Mouse (Mus musculus) embryonic fibroblast, embryonic 13.5 days (primary cell): ENCODE data around the gene Scfd2. TPM values are rescaled to one million over a fixed set of nuclear protein-coding genes. Genes with fewer than 3 reads are reported as not detected.
A peak's percentile ranks its signal among the peaks of the same experiment; 100 is the strongest.

Experiments used
- H3K27ac ChIP-seq: 2 replicates; pipeline ENCODE4 v1.5.1; 2012; ENCODE audit warnings: low read length, control low read depth, inconsistent platforms; ENCODE audit not compliant: insufficient read depth
- H3K4me1 ChIP-seq: 2 replicates; pipeline ENCODE4 v1.6.1; 2011; ENCODE audit warnings: low read length; ENCODE audit not compliant: control insufficient read depth, insufficient read depth
- H3K4me3 ChIP-seq: 2 replicates; pipeline ENCODE4 v1.5.1; 2011; ENCODE audit warnings: mild to moderate bottlenecking, control low read depth, low read length; ENCODE audit not compliant: insufficient read depth
- CTCF ChIP-seq: IDR thresholded peaks from 2 replicates; pipeline ENCODE4 v1.5.1; 2011; ENCODE audit warnings: mild to moderate bottlenecking, control low read depth, low read length, moderate library complexity, borderline replicate concordance; ENCODE audit not compliant: insufficient read depth
- POLR2A ChIP-seq: IDR thresholded peaks from 2 replicates; pipeline ENCODE4 v1.6.1; 2011; ENCODE audit warnings: low read depth, mild to moderate bottlenecking, control low read depth, low read length, moderate library complexity
- polyA plus RNA-seq: library from polyadenylated mRNA; stranded (reverse); fragments of >200 nt; gene quantifications from 2 replicates; pipeline ENCODE4 v1.2.4, GENCODE M21; 2011; ENCODE audit warnings: low read depth; ENCODE audit not compliant: missing spikeins, insufficient read length

The Scfd2 gene
- polyA plus RNA-seq, 1 experiment: 11.4 TPM

DNA sequence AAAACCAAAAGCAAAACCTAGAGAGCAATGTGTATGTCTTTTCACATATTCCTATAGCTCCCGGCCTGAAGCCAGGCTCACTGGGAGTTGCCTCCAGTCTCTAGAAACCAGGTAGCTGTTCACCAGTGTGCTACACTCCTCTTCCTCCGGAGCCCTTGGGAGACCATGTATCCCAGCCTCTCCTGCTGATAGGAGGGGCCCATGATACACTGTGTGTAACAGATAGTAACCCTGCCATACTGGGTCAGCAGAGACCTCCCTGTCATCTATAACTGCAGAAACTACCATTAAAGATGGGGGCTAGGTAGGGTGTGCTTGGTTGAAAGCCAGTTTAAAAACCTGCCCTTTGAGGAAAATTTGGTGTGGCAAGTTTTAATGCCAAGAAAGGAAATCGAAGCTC, 214.4 kb downstream of the Scfd2 start:
- H3K27ac ChIP-seq: no peak overlapping the region
- H3K4me1 ChIP-seq: no peaks in the 10 kb centered on the region; the same call in 1 of the 2 replicates
- TF ChIP-seq CTCF (no peak), POLR2A (no peak)
- H3K4me3 ChIP-seq: no peak overlapping the region

DNA sequence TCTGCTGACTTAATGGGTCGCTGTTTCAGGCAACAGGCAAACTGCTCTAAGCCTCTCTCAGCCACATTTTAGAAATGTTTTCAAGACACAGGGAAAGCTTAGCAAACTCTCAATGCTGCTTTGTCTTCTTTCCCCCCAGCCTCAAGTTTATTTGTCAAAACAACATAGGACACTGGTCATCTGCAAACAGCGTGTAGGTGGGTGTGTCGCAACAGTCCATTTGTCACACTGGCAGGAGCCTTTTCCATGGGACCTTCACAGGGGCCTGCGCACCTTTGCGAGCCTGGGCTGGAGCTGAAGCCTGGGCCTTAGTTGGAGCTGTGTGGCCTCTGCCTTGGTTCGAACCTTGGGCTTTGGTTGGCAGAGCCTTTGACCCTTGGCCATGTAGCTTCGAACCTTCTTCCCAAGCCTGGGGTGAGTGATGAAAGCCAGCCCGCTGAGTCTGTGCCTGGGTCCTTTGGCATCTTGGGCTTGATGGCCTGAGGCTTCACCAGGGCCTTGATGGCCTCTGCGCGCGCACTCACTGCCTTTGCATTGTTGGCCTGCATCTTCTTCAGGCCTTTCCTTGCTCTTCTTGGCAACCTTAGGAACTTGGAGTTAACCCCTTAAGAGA, 215.1 kb downstream of the Scfd2 start:
- Histone ChIP-seq H3K4me3 (no peak overlapping the region), H3K27ac (0 out of 2 replicates have a peak overlapping the region, but pooled peaks have one; percentile 9), H3K4me1 (no peaks in the 10 kb centered on the region; the same call in 1 of the 2 replicates)
- TF ChIP-seq POLR2A (no peak), CTCF (no peak)

GRCm38 (mm10) chr5:74315471-74316245, 215.9 kb downstream of the Scfd2 start:
- TF ChIP-seq CTCF (no peak), POLR2A (no peak)
- Histone ChIP-seq H3K4me1 (no peaks in the 10 kb centered on the region; the same call in 1 of the 2 replicates), H3K27ac (0 out of 2 replicates have a peak overlapping the region, but pooled peaks have one; percentile 9), H3K4me3 (no peak overlapping the region)

DNA sequence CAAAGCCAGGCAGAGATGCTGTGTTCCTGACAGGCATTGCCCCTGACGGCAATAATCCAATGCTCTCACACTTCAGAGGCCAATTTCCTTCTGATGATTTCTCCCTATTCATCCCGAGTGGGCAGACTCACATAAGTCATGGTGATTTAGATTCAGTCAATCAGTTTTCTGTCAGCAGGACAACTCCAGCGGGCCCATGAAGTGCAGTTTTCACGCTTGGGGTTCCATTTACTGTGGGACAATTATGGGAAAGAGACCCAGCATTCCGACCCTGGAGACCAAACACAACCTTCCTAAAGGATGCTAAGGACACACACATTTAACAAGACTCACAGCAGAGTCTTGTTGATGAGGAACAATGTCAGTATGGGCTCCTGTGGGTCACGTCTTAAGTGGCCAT, 217.1 kb downstream of the Scfd2 start:
- H3K27ac ChIP-seq: no peak overlapping the region
- H3K4me1 ChIP-seq: no peaks in the 10 kb centered on the region; the same call in 1 of the 2 replicates
- H3K4me3 ChIP-seq: no peak overlapping the region
- TF ChIP-seq POLR2A (no peak), CTCF (no peak)

DNA sequence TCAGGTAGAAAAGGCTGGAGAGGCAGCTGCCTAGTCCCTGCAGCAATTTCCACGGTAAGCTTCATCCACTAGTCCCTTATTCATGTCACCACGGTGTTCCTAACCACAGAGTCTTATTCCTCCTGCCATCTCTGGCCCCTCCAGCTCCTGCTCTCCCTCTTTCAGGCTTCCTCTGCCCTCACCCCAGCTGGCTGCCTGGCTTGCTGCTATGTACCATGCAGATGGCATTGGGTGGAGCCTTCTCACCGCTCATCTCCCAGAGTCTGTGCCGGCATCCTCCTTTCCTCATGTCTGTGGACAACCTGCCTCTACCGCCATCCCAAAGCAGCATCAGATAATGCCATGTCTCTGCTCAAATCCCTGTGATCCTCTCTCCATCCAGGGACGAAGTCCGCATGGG, 218.0 kb downstream of the Scfd2 start:
- no peaks in the 10 kb centered on the region; the same call in 1 of the 2 replicates for H3K4me1 ChIP-seq
- no peak overlapping the region for H3K27ac ChIP-seq
- H3K4me3 ChIP-seq: no peak overlapping the region
- no peak for TF ChIP-seq POLR2A
- TF ChIP-seq CTCF: no peak

DNA sequence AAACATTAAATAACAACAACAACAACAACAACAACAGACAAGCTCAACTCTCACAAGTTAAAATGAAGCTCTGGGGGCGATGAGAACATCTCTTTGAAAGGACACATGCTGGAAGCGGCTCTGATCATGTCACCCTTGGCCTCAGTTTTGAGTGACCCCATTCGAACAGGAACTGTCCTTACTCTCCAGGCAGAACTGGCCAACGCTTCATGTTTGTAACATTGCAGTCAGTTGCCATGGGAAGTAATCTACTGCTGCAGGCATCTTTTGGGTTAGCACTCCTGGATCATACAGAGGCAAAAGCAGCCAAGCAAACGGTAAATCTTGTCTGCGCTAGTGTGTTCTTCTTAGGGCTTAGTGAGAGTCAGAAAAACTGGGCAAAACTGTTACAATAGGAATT, 219.7 kb downstream of the Scfd2 start:
- Histone ChIP-seq H3K27ac (no peak overlapping the region), H3K4me3 (no peak overlapping the region), H3K4me1 (no peaks in the 10 kb centered on the region; the same call in 1 of the 2 replicates)
- no peak for TF ChIP-seq POLR2A
- no peak for TF ChIP-seq CTCF

- H3K27ac ChIP-seq: no peak overlapping the region
- TF ChIP-seq CTCF (peak; percentile 19; the same call in 1 of the 2 replicates), POLR2A (no peak)
- H3K4me1 ChIP-seq: no peaks in the 10 kb centered on the region; the same call in 1 of the 2 replicates
Measured at GRCm38 (mm10) chr5:74311200-74311825, 220.2 kb downstream of the Scfd2 start.

DNA sequence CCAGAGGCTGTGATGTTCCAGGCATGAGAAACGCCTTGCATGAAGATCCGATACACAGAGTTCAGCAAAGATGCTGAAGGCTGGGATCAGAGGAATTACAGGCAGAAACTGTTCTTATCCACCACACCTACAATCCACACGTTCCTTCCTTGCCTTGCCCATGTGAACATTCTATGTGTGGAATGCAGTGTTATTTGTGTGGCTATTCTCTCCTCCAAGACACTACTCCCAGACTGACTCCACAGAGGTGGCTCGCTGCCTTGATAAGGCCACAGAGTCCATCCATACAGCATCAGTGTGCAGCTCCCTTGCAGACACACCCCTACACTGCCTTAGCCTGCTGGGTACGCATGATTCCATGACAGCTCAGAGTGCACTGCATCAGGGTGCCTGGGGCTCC, 221.5 kb downstream of the Scfd2 start:
- TF ChIP-seq POLR2A (no peak), CTCF (no peak)
- no peak overlapping the region for H3K27ac ChIP-seq
- no peak overlapping the region for H3K4me3 ChIP-seq
- no peaks in the 10 kb centered on the region for H3K4me1 ChIP-seq

More at GRCm38 (mm10) chr5:74311200-74311825, 220.2 kb downstream of the Scfd2 start:
- no peak overlapping the region for H3K4me3 ChIP-seq

DNA sequence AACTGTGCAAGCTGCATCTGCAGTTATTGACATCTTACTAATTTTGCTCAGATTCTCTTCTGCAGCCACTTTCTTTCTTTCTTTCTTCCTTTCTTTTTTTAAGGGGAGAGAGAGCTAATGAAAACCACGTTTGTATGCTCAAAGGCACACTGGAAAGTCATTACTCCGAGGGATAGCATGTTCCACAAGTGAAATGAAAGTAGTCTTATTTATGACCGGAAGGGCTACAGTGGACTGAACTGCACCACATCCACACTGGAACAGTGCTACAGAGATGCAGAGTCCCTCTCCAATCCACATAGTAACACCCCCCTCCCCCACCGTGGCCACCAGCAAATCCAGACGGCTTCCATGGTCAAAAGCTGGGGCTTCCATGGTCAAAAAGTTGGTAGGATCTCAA, 224.3 kb downstream of the Scfd2 start:
- Histone ChIP-seq H3K4me1 (no peaks in the 10 kb centered on the region; the same call in 1 of the 2 replicates), H3K27ac (no peak overlapping the region), H3K4me3 (no peak overlapping the region)
- TF ChIP-seq CTCF (no peak), POLR2A (no peak)

GRCm38 (mm10) chr5:74305533-74306189, 225.9 kb downstream of the Scfd2 start:
- Histone ChIP-seq H3K27ac (no peak overlapping the region), H3K4me3 (no peak overlapping the region), H3K4me1 (no peaks in the 10 kb centered on the region; the same call in 1 of the 2 replicates)
- TF ChIP-seq POLR2A (no peak), CTCF (no peak)
